Mouse (Mus musculus): ENCODE measurements around the gene Adprh.
A peak's percentile ranks its signal among the peaks of the same experiment; 100 is the strongest.
"Not testable (repeated sequence)": the region's sequence is repeated elsewhere in the genome, so short reads cannot be mapped to it uniquely, and the experiment has no call there.

Gene Adprh

DNA sequence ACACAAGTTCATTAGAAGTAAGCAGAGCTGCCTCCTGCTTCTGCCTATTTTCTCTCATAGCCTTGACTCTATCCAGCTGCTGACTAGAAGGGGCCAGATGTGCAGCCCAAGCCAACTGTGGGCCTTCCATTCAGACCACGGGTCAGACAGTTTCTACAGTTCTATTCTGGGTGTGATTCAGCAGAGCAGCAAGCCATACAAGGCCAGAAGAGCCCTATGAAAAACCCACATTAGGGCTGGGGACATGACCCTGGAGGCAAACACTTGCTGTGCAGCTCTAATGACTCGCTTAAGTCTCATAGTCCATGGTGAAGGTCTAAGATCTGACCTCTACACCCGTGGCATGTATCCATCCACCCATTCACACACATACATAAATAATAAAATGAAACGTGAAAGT lies 13.6 kb upstream of the Adprh start:
- DNase-seq: no peak

DNA sequence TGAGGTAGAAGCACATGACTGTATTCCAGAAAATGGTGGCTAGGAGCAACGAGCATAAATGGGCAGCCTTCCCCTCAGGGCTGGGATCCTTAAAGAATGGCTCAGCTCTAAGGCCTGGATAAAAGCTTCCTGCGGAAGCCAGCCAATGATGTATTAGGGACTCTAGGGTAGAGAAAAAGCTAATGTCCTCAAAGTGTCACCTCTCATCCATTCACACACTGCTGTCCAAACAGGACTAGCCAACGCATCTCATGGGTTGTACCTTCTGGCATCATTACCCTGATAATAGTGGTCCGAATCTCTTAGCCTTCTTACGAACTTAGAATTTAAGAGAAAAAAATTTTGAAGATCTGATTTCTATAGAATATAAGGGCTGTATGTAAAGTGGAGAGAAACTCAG lies 10.8 kb upstream of the Adprh start:
- no peak for DNase-seq

- DNase-seq: no peak
These were observed 9.7 kb upstream of the Adprh start for GRCm38 (mm10) chr16:38462161-38462560.

- no peak for DNase-seq
These were observed 9.2 kb upstream of the Adprh start for GRCm38 (mm10) chr16:38461749-38462148.

DNA sequence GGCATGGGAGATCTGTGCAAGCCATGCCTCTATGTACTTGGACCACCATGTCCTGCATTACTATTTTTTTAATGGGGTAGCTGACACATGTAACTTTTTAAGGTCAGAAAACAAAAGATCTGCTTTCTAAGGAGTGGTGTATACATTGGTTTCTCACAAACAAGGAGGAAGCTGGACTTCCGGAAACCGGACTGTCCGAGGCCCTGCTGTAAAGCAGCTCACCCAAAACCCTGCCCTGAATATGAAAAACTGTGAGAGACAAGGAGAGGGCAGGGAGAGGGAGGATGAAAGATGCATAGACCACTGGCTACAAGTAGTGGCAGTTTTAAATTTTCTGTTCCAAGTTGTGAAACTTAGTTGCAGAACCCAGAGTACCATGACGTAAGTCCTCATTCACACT lies 7.5 kb upstream of the Adprh start:
- no peak for DNase-seq

DNA sequence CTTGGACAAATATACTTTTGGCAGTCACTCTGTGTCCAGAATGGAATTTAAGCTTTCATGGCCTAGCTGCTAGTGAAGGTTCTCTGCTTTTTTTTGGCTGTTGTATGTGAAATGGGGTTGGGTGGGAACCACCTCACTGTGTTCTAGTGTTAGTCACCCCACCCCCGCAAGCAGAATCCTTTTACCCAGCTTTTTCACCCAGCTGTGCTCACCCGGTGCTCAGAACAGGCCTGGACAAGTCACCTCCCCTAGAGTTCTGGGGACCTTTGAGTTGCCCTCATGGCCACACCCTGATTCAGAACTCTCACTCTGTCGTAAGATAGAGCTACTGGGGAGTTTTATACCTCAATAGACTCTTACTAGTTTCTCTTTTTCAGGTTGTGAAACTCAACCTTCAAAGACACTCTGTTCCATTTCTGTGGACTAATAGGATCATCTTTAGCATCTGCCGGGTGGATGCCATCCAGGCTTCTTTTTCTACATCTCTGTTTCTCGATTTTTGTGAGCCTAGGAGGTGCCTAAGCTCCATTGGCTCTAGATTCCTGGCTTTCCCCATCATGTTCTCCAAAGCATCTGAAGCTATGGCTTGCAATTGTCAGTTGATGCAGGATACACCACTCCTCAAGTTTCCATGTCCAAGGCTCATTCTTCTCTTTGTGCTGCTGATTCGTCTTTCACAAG lies 6.2 kb upstream of the Adprh start:
- DNase-seq: no peak

DNA sequence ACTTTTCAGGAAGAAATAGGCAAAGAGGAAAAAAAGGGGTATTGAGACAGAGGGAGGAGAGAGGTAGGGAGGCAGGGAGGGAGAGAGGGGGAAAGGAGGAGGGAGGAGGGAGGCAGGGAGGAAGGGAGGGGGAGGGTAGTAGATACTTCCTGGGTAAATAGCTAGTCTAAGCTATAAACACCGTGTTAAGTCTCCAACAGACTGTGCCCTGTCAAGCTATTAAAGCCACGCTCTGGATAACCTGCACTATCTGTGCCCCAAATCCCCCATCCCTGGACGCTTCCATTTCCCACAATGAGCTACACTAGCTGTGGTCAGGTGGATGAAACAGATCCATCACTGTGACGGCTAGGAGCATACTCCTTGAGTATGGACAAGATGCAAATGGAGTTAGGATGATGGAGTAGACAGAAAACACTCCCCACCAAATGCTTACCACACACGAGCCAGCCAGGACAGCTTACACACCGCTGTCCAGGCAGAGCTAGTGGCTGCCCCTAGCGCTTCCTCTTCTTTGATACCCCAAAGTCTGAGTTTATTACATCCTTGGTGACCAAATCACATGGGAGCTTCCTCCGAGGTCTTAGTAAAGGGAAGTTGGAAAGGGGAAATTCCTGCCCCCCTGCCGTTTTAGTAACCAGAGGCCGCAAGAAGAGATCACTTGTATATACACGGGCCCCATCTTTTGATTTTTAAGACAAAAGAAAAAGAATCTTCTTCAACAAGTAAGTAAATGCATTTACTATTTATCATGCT lies 4.5 kb upstream of the Adprh start:
- DNase-seq: no peak

GRCm38 (mm10) chr16:38455511-38456418 lies 3.3 kb upstream of the Adprh start, which contains the start of gene Cd80:
Cd80 (plus strand) TSS chr16:38455561.
- DNase-seq: no peak

DNA sequence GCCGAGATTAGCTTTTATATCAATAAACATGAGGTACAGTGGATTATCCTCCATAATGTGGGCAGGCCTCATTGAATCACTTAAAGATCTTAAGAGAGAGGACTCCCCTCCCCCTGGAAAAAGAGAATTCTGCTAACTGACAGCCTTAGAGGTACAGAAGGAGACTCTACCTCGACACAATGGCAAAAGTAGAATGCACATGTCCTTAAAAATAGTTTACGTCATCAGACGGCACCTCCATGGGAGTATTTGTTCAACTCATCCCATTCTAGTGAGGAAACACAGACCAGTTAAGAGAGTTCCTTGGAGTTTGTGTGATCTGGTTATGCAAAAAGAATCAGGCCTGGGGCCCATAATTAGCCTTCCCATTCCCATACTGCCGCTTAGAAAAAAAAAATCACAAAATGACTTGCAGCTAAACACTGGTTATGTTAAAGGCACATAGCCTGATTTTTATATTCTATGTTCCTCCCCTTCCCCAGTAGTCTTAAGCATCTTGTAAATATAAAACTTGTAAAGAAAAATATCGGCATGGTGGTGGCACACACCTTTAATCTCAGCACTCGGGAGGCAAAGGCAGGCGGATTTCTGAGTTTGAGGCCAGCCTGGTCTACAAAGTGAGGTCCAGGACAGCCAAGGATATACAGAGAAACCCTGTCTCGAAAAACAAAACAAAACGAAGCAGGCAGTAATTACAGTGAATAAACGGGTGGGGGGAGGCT lies 2.2 kb upstream of the Adprh start:
- DNase-seq: no peak

- no peak for DNase-seq
These were observed 1.4 kb upstream of the Adprh start for GRCm38 (mm10) chr16:38453952-38454351.

GRCm38 (mm10) chr16:38453203-38453553 lies 675 bp upstream of the Adprh start:
- DNase-seq: no peak

- peak; percentile 19 for DNase-seq
These were observed 890 bp downstream of the Adprh start for GRCm38 (mm10) chr16:38451421-38452205.

DNA sequence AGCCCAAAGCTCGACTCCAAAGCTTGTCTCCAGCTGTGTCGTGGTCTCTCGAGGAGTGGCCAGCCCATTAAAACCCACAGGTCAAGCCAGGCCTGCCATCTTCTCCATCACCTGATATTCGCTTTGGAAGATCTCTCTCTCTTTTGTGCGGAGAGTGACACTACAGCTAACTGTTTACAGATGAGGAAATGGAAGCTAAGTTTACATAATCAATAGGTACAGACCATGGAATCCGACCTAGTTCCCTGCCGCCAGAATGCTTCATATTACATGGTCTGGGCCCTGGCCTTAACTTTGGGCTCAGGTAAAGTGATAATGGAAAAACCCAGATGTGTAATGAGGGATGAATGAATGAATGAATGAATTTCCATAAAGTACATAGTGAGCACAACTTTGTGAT lies 1.8 kb downstream of the Adprh start:
- no peak for DNase-seq

GRCm38 (mm10) chr16:38448458-38448857 lies 4.0 kb downstream of the Adprh start:
- DNase-seq: no peak

GRCm38 (mm10) chr16:38447366-38447765 lies 5.1 kb downstream of the Adprh start:
- no peak for DNase-seq

DNA sequence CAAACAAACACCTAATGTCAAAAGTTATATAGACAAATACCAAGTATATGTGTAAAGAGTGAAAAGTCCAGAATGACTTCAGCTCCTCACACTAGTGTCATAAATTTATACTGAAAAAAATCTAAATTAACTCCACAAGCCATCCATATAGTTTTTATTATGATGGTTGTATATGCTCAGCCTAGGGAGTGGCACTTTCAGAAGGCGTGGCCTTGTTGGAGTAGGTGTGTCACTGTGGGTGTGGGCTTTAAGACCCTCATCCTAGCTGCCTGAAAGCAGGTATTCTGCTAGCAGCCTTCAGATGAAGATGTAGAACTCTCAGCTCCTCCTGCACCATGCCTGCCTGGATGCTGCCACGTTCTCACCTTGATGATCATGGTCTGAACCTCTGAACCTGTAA lies 6.4 kb downstream of the Adprh start:
- not testable (repeated sequence) for DNase-seq

DNA sequence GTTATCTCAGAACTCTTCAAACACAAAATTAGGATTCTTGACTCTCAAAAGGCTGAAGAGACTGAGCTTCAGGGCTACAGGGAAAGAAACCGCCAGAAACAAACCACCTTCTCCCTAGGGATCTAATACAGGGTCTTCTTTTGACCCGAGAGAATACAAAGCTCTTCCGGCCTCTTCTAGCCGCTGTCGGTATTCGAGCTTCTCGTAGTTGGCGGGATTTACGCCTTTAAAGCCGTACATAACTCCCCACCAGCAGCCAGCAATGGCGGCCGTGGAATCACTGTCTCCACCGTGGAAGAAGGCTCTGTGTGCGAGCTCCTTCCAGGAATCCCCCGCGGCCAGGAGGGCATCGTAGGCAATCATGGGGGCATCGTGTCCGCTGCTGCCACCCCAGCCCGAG lies 6.9 kb downstream of the Adprh start:
- no peak for DNase-seq

GRCm38 (mm10) chr16:38445046-38445445 lies 7.5 kb downstream of the Adprh start:
- no peak for DNase-seq

DNA sequence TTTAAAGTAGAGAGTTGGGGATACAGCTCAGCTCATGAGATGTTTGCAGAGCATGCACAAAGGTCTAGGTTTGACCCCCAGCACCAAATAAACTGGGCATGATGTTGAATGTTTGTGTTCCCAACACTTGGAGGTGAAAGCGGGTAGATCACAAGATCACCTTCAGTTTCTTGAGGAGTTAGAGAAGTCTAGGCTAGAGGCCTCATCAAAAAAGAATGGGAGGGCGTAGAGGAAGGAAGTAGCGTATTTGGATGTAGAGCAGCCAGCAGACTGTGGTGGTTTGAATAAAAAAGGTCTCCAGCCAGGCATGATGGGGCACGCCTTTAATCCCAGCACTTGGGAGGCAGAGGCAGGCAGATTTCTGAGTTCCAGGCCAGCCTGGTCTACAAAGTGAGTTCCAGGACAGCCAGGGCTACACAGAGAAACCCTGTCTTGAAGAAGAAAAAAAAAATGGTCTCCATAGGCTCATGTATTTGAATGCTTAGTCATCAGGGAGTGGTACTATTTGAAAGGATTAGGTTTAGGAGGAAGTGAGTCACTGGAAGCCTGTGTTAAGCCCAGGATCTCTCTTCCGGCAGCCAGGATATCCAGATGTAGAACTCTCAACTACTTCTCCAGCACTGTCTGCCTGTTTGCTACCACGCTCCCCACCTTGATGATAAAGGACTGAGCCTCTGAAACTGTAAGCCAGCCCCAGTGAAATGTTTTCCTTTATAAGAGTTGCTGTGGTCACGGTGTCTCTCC lies 8.6 kb downstream of the Adprh start:
- no peak for DNase-seq

- no peak for DNase-seq
These were observed 10.3 kb downstream of the Adprh start for GRCm38 (mm10) chr16:38442216-38442615.

GRCm38 (mm10) chr16:38441611-38442010 lies 10.9 kb downstream of the Adprh start:
- no peak for DNase-seq
